Mouse (Mus musculus) heart, postnatal 25 days (tissue): ENCODE data around the gene Gk5. TPM values are rescaled to one million over a fixed set of nuclear protein-coding genes. Genes with fewer than 3 reads are reported as not detected.

Experiments used
- DNase-seq: peaks from one replicate; pipeline ENCODE4 v3.0.0; 2022; ENCODE audit warnings: low spot score
- intact Hi-C: fragments of 180-260 bp; cut with DNase I; formaldehyde crosslinking; loops from one replicate; pipeline ENCODE4 v1.15.1; 2025
- total RNA-seq, 2 experiments: library from RNA; stranded (reverse); gene quantifications; 2 replicates each; pipeline ENCODE4 v1.2.3; 2021

Gene Gk5
- total RNA-seq, 2 experiments from 2014 or later: 3.4 to 4.1 TPM

- DNase-seq: no peak
- intact Hi-C loops: no loop called here
Observed at GRCm38 (mm10) chr9:96217799-96218198, 98.6 kb downstream of the Gk5 start.

- no peak for DNase-seq
- intact Hi-C loops: no loop called here
Observed at GRCm38 (mm10) chr9:96219114-96219669, 100.0 kb downstream of the Gk5 start.

GRCm38 (mm10) chr9:96220419-96220818 is 101.3 kb downstream of the Gk5 start:
- no peak for DNase-seq
- intact Hi-C loops: no loop called here

- intact Hi-C loops: no loop called here
- no peak for DNase-seq
Observed at GRCm38 (mm10) chr9:96223302-96223701, 104.1 kb downstream of the Gk5 start.

GRCm38 (mm10) chr9:96228285-96228684 is 109.1 kb downstream of the Gk5 start:
- no peak for DNase-seq
- intact Hi-C loops: no loop called here

- no peak for DNase-seq
- intact Hi-C loops: no loop called here
Observed at GRCm38 (mm10) chr9:96230271-96230670, 111.1 kb downstream of the Gk5 start.

Other genes with a start within 250 kb of the Gk5 start
- 10 to 100 TPM; 14.8 to 19.1 TPM for gene Xrn1, start 164.6 kb upstream of the Gk5 start, total RNA-seq
- gene Tfdp2, start 76.9 kb downstream of the Gk5 start, total RNA-seq: 10 to 100 TPM; 94.8 to 98.9 TPM
- 10 to 100 TPM; 58.9 to 64.6 TPM for gene Atp1b3, start 245.1 kb downstream of the Gk5 start, total RNA-seq